Mouse (Mus musculus) liver, embryonic 13.5 days (tissue): Measurements from ENCODE around the gene Cpne2. TPM values are rescaled to one million over a fixed set of nuclear protein-coding genes. Genes with fewer than 3 reads are reported as not detected.

Source experiments
- microRNA-seq: library from miRNA; unstranded; fragments of <30 nt; microRNA quantifications from one replicate; pipeline ENCODE4, GENCODE M21; 2016
- polyA plus RNA-seq: library from polyadenylated mRNA; unstranded; fragments of >200 nt; fragmentation: Nextera tagmentation; extraction: Ambion mirVana; gene quantifications from 2 replicates; pipeline ENCODE4 v1.2.1, GENCODE M21; 2015

Gene Cpne2
- polyA plus RNA-seq, 1 experiment from 2014 or later: 2.1 TPM

Small RNAs within 50 kb of the gene (microRNA-seq; reads per million reads assigned to microRNA genes)
- not detected for gene Mir7072

Other genes with a start within 250 kb of the Cpne2 start
- gene Slc12a3, start 203.8 kb upstream of the Cpne2 start, polyA plus RNA-seq: not detected in 2 replicates
- gene Herpud1, start 146.6 kb upstream of the Cpne2 start, polyA plus RNA-seq: 78.4 and 84.2 TPM in 2 replicates
- 0.06 and 0.07 TPM in 2 replicates for gene Nlrc5, start 98.6 kb upstream of the Cpne2 start, polyA plus RNA-seq
- 18.1 and 20.3 TPM in 2 replicates for gene Rspry1, start 68.9 kb downstream of the Cpne2 start, polyA plus RNA-seq
- gene Fam192a, start 69.0 kb downstream of the Cpne2 start, polyA plus RNA-seq: 36.8 and 47.6 TPM in 2 replicates
- gene Arl2bp, start 133.6 kb downstream of the Cpne2 start, polyA plus RNA-seq: 37.2 and 38.2 TPM in 2 replicates
- gene Pllp, start 163.3 kb downstream of the Cpne2 start, polyA plus RNA-seq: 0.81 and 1.3 TPM in 2 replicates
- gene Ccl22, start 212.6 kb downstream of the Cpne2 start, polyA plus RNA-seq: 0.24 and 0.27 TPM in 2 replicates
- gene Cx3cl1, start 239.0 kb downstream of the Cpne2 start, polyA plus RNA-seq: 0.39 and 0.40 TPM in 2 replicates